Mouse (Mus musculus) kidney, adult 10 weeks (tissue): ENCODE results near the gene Gphn. TPM values are rescaled to one million over a fixed set of nuclear protein-coding genes. Genes with fewer than 3 reads are reported as not detected.

Experiments
- polyA plus RNA-seq: library from polyadenylated mRNA; stranded (reverse); fragments of 350-450 nt; fragmentation: Illumina TruSeq; extraction: RNeasy Lipid Tissue Mini Kit (QIAGEN cat#74804); gene quantifications from one replicate; pipeline ENCODE4 v1.2.3, GENCODE M21; 2014; ENCODE audit warnings: low read depth, low replicate concordance

The Gphn gene
- polyA plus RNA-seq = 69.4 TPM

GRCm38 (mm10) chr12:78225707-78226518, at the start of gene Gphn:
Gene Gphn, plus strand, starts transcription at chr12:78226379.

GRCm38 (mm10) chr12:78193942-78194341, 32.2 kb upstream of the Gphn start, which contains the start of gene Gm6657:
Gene Gm6657, plus strand, starts transcription at chr12:78194242.

GRCm38 (mm10) chr12:78691325-78691724, 465.1 kb downstream of the Gphn start, which contains the start of gene Fam71d:
Gene Fam71d, plus strand, starts transcription at chr12:78691535.

Other genes starting within 250 kb of the Gphn start
- gene Gm6657, start 32.1 kb upstream of the Gphn start, polyA plus RNA-seq = not detected